Mouse (Mus musculus) liver, postnatal 0 days (tissue): ENCODE measurements around the gene Nup160. TPM values are rescaled to one million over a fixed set of nuclear protein-coding genes. Genes with fewer than 3 reads are reported as not detected.

Experiments used
- ATAC-seq: fragments of 200-750 bp; cut with Nextera tagmentation; 2 replicates; pipeline ENCODE4 v1.8.0; 2017; ENCODE audit warnings: mild to moderate bottlenecking, moderate library complexity
- DNase-seq: peaks from one replicate; pipeline ENCODE4 v3.0.0-alpha.2; 2016
- H3K27ac ChIP-seq: fragments of 300-500 bp; sonication (generic); 2 replicates; pipeline ENCODE4 v1.5.1; 2014; ENCODE audit warnings: antibody characterized with exemption, moderate library complexity, mild to moderate bottlenecking, low read depth
- H3K27me3 ChIP-seq: fragments of 300-500 bp; sonication (generic); 2 replicates; pipeline ENCODE4 v1.6.1; 2014; ENCODE audit warnings: low read length, control low read depth, mixed read lengths; ENCODE audit not compliant: insufficient read depth
- H3K36me3 ChIP-seq: fragments of 300-500 bp; sonication (generic); replicated peaks from 2 replicates; pipeline ENCODE4 v1.6.1; 2014; ENCODE audit warnings: mild to moderate bottlenecking, control low read depth, low read length, moderate library complexity, mixed read lengths; ENCODE audit not compliant: insufficient read depth
- H3K4me1 ChIP-seq: fragments of 300-500 bp; sonication (generic); 2 replicates; pipeline ENCODE4 v1.6.1; 2014; ENCODE audit warnings: antibody characterized with exemption, mild to moderate bottlenecking, control low read depth; ENCODE audit not compliant: insufficient read depth
- H3K4me2 ChIP-seq: fragments of 300-500 bp; sonication (generic); 2 replicates; pipeline ENCODE4 v1.6.1; 2014; ENCODE audit warnings: low read depth, mild to moderate bottlenecking, low read length, moderate library complexity, mixed read lengths
- H3K4me3 ChIP-seq: fragments of 300-500 bp; sonication (generic); 2 replicates; pipeline ENCODE4 v1.5.1; 2014; ENCODE audit warnings: low read depth, low read length
- H3K9ac ChIP-seq: fragments of 300-500 bp; sonication (generic); replicated peaks from 2 replicates; pipeline ENCODE4 v1.6.1; 2014; ENCODE audit warnings: mild to moderate bottlenecking, moderate library complexity
- H3K9me3 ChIP-seq: fragments of 300-500 bp; sonication (generic); 2 replicates; pipeline ENCODE4 v1.6.1; 2016; ENCODE audit warnings: mild to moderate bottlenecking, control low read depth, low read length, mixed read lengths
- CTCF ChIP-seq: sonication (generic); IDR thresholded peaks from 2 replicates; pipeline ENCODE4 v1.5.1; 2016; ENCODE audit warnings: antibody characterized with exemption, low read depth
- EP300 ChIP-seq: IDR thresholded peaks from 2 replicates; pipeline ENCODE4 v1.6.1; 2016; ENCODE audit warnings: antibody characterized with exemption, low read depth, mild to moderate bottlenecking
- WGBS: fragments of 180-500 bp; shearing (Covaris S2); extraction: QIAGEN DNeasy Blood & Tissue Kit; methylation state at CpG from one replicate; pipeline ENCODE4 v1.1.7; 2014; ENCODE audit not compliant: insufficient replicate concordance; 5-methylcytosine and 5-hydroxymethylcytosine counted together
- polyA plus RNA-seq: library from polyadenylated mRNA; unstranded; fragments of >200 nt; fragmentation: Nextera tagmentation; extraction: Ambion mirVana; gene quantifications from 2 replicates; pipeline ENCODE4 v1.2.1, GENCODE M21; 2015

The Nup160 gene
- polyA plus RNA-seq, 1 experiment from 2014 or later: 10.2 TPM

- H3K9ac ChIP-seq: no peak overlapping the region
- H3K4me1 ChIP-seq: peaks cover 23% of the 10 kb centered on the region
- 87% methylated on average over 1 of the region's 1 CpGs for WGBS
- no peak overlapping the region for H3K27ac ChIP-seq
- DNase-seq: no peak
- H3K27me3 ChIP-seq: no peaks in the 10 kb centered on the region
- TF ChIP-seq EP300: no peak
- no peak for TF ChIP-seq CTCF
- no peak overlapping the region for H3K4me3 ChIP-seq
- no peaks in the 10 kb centered on the region for H3K9me3 ChIP-seq
- H3K4me2 ChIP-seq: no peak overlapping the region
- H3K36me3 ChIP-seq: no peaks in the 10 kb centered on the region
- no peak for ATAC-seq
Observed at GRCm38 (mm10) chr2:90659016-90659415, 18.0 kb upstream of the Nup160 start.

GRCm38 (mm10) chr2:90659639-90660038 lies 17.4 kb upstream of the Nup160 start:
- TF ChIP-seq EP300 (no peak), CTCF (no peak)
- 79% methylated on average over 3 of the region's 3 CpGs for WGBS
- no peak overlapping the region for H3K4me2 ChIP-seq
- H3K27ac ChIP-seq: no peak overlapping the region
- DNase-seq: no peak
- no peak overlapping the region for H3K9ac ChIP-seq
- H3K4me1 ChIP-seq: peaks cover 23% of the 10 kb centered on the region
- no peak for ATAC-seq
- no peaks in the 10 kb centered on the region for H3K36me3 ChIP-seq
- no peak overlapping the region for H3K4me3 ChIP-seq
- no peaks in the 10 kb centered on the region for H3K9me3 ChIP-seq
- no peaks in the 10 kb centered on the region for H3K27me3 ChIP-seq

GRCm38 (mm10) chr2:90660947-90661346 lies 16.1 kb upstream of the Nup160 start:
- H3K4me3 ChIP-seq: no peak overlapping the region
- peak; percentile 39 for ATAC-seq
- no peaks in the 10 kb centered on the region for H3K27me3 ChIP-seq
- H3K9me3 ChIP-seq: no peaks in the 10 kb centered on the region
- WGBS: 76% methylated on average over 1 of the region's 1 CpGs
- no peaks in the 10 kb centered on the region for H3K36me3 ChIP-seq
- peak overlapping the region; percentile 39 for H3K4me2 ChIP-seq
- H3K27ac ChIP-seq: peak overlapping the region; percentile 80
- TF ChIP-seq CTCF: no peak
- no peak for TF ChIP-seq EP300
- peaks cover 23% of the 10 kb centered on the region for H3K4me1 ChIP-seq
- no peak overlapping the region for H3K9ac ChIP-seq
- DNase-seq: no peak

DNA sequence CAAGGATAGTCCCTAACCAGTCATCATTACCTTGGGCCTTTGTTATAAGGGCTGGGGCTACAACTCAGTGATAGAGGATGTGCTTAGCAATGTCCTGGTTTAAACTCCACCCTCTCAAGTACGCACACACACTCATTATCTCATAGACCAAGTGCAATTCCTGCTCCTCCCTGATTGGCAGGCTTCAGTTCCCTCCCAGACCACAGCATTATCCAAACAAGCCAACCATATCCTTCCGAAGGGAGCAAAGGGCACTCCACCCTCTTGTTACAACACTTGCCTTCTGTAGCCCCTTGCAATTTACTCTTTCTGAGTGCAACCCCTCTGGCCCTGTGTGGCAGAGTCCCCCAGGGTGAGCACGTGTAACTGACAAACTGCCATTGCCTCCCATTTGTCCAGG lies 15.6 kb upstream of the Nup160 start:
- TF ChIP-seq CTCF (no peak), EP300 (peak; percentile 90)
- Histone ChIP-seq H3K9ac (peak overlapping the region; percentile 39), H3K4me2 (peak overlapping the region; percentile 49), H3K27ac (peak overlapping the region; percentile 80), H3K4me1 (peaks cover 23% of the 10 kb centered on the region), H3K9me3 (no peaks in the 10 kb centered on the region), H3K4me3 (no peak overlapping the region), H3K27me3 (no peaks in the 10 kb centered on the region), H3K36me3 (no peaks in the 10 kb centered on the region)
- 8% methylated on average over 3 of the region's 3 CpGs for WGBS
- DNase-seq: peak; percentile 56
- ATAC-seq: peak; percentile 99

GRCm38 (mm10) chr2:90666591-90667387 lies 10.2 kb upstream of the Nup160 start:
- Histone ChIP-seq H3K9me3 (0 out of 2 replicates have a peak, but pooled peaks cover 3% of the 10 kb centered on the region), H3K27ac (no peak overlapping the region), H3K4me3 (no peak overlapping the region), H3K4me1 (peaks cover 13% of the 10 kb centered on the region), H3K36me3 (no peaks in the 10 kb centered on the region), H3K4me2 (peak overlapping the region; percentile 60; the same call in 1 of the 2 replicates), H3K27me3 (no peaks in the 10 kb centered on the region), H3K9ac (no peak overlapping the region)
- DNase-seq: no peak
- 60% methylated on average over 11 of the region's 11 CpGs for WGBS
- ATAC-seq: no peak
- TF ChIP-seq CTCF (no peak), EP300 (no peak)

DNA sequence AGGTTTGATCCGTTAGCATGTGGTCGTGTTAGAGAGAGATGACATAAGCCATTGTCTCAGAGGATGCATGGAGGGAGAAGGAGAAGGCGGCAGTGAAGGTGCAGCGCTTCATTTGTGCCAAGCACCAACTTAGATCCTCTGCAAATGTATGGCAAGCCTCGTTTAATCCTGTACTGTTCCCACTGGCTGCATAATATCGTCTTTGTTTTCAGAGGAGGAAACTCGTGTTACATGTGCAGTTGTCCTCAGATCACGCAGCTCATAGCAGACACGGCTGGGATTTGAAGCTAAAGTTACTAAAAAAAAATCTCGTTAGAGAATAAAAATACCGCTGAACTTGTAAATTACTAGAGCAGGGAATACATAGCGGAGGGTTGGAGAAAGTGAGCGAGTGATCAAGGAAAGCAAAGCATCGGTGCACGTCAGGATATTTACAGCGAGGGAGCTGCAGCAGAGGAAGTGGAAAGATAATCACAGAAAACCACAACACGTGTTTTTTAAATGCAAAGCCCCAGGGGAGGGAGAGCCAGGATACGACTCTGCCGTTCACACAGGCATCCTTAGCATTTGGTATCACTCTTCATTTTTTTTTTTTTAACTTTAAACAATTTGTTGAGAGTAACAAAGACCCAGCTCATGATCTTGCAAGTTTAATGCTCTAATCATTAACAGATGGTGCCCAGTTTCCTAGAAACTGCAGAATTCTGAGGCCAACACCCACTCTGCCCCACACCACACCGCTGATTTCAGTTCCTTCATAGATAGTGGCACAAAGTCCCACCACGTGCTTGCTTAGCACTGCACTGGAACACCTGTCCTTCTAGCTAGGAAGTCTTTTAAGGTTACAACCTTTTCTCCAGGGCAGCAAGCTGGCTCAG lies 9.4 kb upstream of the Nup160 start:
- H3K27ac ChIP-seq: 0 out of 2 replicates have a peak overlapping the region, but pooled peaks have one; percentile 13
- H3K27me3 ChIP-seq: no peaks in the 10 kb centered on the region
- TF ChIP-seq CTCF (no peak), EP300 (peak; percentile 70)
- no peak overlapping the region for H3K9ac ChIP-seq
- H3K4me3 ChIP-seq: peak overlapping the region; percentile 12
- DNase-seq (peak; percentile 25), ATAC-seq (peak; percentile 90)
- H3K4me2 ChIP-seq: peak overlapping the region; percentile 60
- no peaks in the 10 kb centered on the region for H3K36me3 ChIP-seq
- H3K9me3 ChIP-seq: 0 out of 2 replicates have a peak, but pooled peaks cover 3% of the 10 kb centered on the region
- H3K4me1 ChIP-seq: peaks cover 12% of the 10 kb centered on the region
- 20% methylated on average over 21 of the region's 21 CpGs for WGBS
